ENCODE assay signal across 19 mouse cellular contexts in genomic region chr17:46591406-46591805, GRCm38 (mm10). TPM values are rescaled to one million over a fixed set of nuclear protein-coding genes. Genes with fewer than 3 reads are reported as not detected.
DNase-seq lines count a peak whose midpoint lies in the region; ATAC-seq and TF ChIP-seq lines count a peak whose summit lies in the region.
"Had no signal": no experiment of that assay in that cellular context is flagged by ENCODE, and none has a peak within 500 bp of the region (broad histone marks: within the 10 kb centered on the region; RNA-seq: fewer than 3 reads in every experiment).

No protein-coding gene starts in this region.

- H3K36me3 ChIP-seq in intestine, embryonic 15.5 days = peaks cover 14% of the 10 kb centered on the region
- H3K36me3 ChIP-seq in intestine, postnatal 0 days (ENCODE audit: control insufficient read depth, insufficient read depth) = peaks cover 20% of the 10 kb centered on the region
- peaks cover 25% of the 10 kb centered on the region for H3K36me3 ChIP-seq in midbrain, postnatal 0 days (ENCODE audit: insufficient read depth, low read length)
- H3K36me3 ChIP-seq in midbrain, embryonic 15.5 days (replicated peaks) = peaks cover 5% of the 10 kb centered on the region; the same call in 1 of the 2 replicates
- H3K36me3 ChIP-seq: liver, embryonic 13.5 days had no signal

- H3K9ac ChIP-seq in intestine, embryonic 15.5 days = no peak overlapping the region
- H3K9ac ChIP-seq in intestine, postnatal 0 days (ENCODE audit: low read depth, low read length) = no peak overlapping the region
- no peak overlapping the region for H3K9ac ChIP-seq in midbrain, postnatal 0 days (replicated peaks; ENCODE audit: low read length, poor library complexity, severe bottlenecking)
- no peak overlapping the region for H3K9ac ChIP-seq in midbrain, embryonic 15.5 days
- H3K9ac ChIP-seq: embryonic facial prominence, embryonic 12.5 days; limb, embryonic 12.5 days; liver, embryonic 13.5 days; neural tube, embryonic 12.5 days had no signal

- no peak overlapping the region for H3K4me3 ChIP-seq in intestine, embryonic 15.5 days (replicated peaks)
- no peak overlapping the region for H3K4me3 ChIP-seq in intestine, postnatal 0 days (ENCODE audit: low read depth, low read length)
- H3K4me3 ChIP-seq in midbrain, postnatal 0 days (ENCODE audit: low read depth, low read length) = no peak overlapping the region
- H3K4me3 ChIP-seq in midbrain, embryonic 15.5 days = no peak overlapping the region
- H3K4me3 ChIP-seq: embryonic facial prominence, embryonic 12.5 days; left cerebral cortex, adult 2 months; limb, embryonic 12.5 days; liver, embryonic 13.5 days; neural tube, embryonic 12.5 days had no signal

- no peaks in the 10 kb centered on the region for H3K9me3 ChIP-seq in intestine, embryonic 15.5 days
- no peaks in the 10 kb centered on the region for H3K9me3 ChIP-seq in intestine, postnatal 0 days (ENCODE audit: control insufficient read depth)
- H3K9me3 ChIP-seq in midbrain, postnatal 0 days (ENCODE audit: low read length) = no peaks in the 10 kb centered on the region
- H3K9me3 ChIP-seq in midbrain, embryonic 15.5 days = no peaks in the 10 kb centered on the region
- H3K9me3 ChIP-seq: embryonic facial prominence, embryonic 12.5 days; limb, embryonic 12.5 days; liver, embryonic 13.5 days; neural tube, embryonic 12.5 days had no signal

- no peak overlapping the region for H3K27ac ChIP-seq in intestine, embryonic 15.5 days
- no peak overlapping the region for H3K27ac ChIP-seq in intestine, postnatal 0 days (ENCODE audit: low read depth, low read length)
- H3K27ac ChIP-seq in midbrain, postnatal 0 days (ENCODE audit: low read depth, low read length) = no peak overlapping the region
- H3K27ac ChIP-seq in midbrain, embryonic 15.5 days = no peak overlapping the region
- H3K27ac ChIP-seq: embryonic facial prominence, embryonic 12.5 days; left cerebral cortex, adult 2 months; limb, embryonic 12.5 days; liver, embryonic 13.5 days; neural tube, embryonic 12.5 days had no signal

- H3K4me1 ChIP-seq in intestine, embryonic 15.5 days (replicated peaks) = peaks cover 30% of the 10 kb centered on the region
- H3K4me1 ChIP-seq in intestine, postnatal 0 days (replicated peaks; ENCODE audit: control insufficient read depth, insufficient read depth, low read length) = no peaks in the 10 kb centered on the region; the same call in 1 of the 2 replicates
- no peaks in the 10 kb centered on the region for H3K4me1 ChIP-seq in midbrain, postnatal 0 days (ENCODE audit: insufficient read depth, low read length)
- peaks cover 3% of the 10 kb centered on the region; the same call in 1 of the 2 replicates for H3K4me1 ChIP-seq in midbrain, embryonic 15.5 days

- no peak for ATAC-seq in cerebellum, adult (ENCODE audit: insufficient number of reproducible peaks, low FRiP score, low TSS enrichment)
- 0 out of 2 replicates have a peak, but pooled peaks have one; percentile 21 for ATAC-seq in intestine, embryonic 15.5 days
- no peak for ATAC-seq in intestine, postnatal 0 days
- no peak for ATAC-seq in midbrain, postnatal 0 days (ENCODE audit: low FRiP score)
- ATAC-seq in midbrain, embryonic 15.5 days (replicated peaks) = no peak
- ATAC-seq: CD4-positive, CD25-positive, alpha-beta regulatory T cell, adult 4 months; forebrain, embryonic 16.5 days had no signal

- TF ChIP-seq CTCF in intestine, postnatal 0 days (IDR thresholded peaks at IDR 0.05; ENCODE audit: low read depth) = no peak
- no peak for TF ChIP-seq CTCF in midbrain, postnatal 0 days (IDR thresholded peaks at IDR 0.05)

- DNase-seq in cerebellum, postnatal 14 days = peak; percentile 16 to 40
- peak; percentile 51 for DNase-seq in brain, adult 2 months (ENCODE audit: low read depth, low spot score)
- DNase-seq in lung, postnatal 14 days = peak; percentile 24
- DNase-seq in midbrain, postnatal 0 days (ENCODE audit: low spot score) = no peak
- DNase-seq: adrenal gland, postnatal 10 days; cerebellum, adult 2 months; liver, embryonic 13.5 days; thymus, adult 18-20 months had no signal

- 77% methylated on average over 19 of the region's 19 CpGs for WGBS in intestine, embryonic 15.5 days
- WGBS in intestine, postnatal 0 days = 73% methylated on average over 19 of the region's 19 CpGs
- 79% methylated on average over 19 of the region's 19 CpGs for WGBS in midbrain, postnatal 0 days
- WGBS in midbrain, embryonic 15.5 days = 82% methylated on average over 19 of the region's 19 CpGs

- no peak overlapping the region for H3K4me2 ChIP-seq in intestine, embryonic 15.5 days (replicated peaks)
- no peak overlapping the region for H3K4me2 ChIP-seq in intestine, postnatal 0 days (replicated peaks; ENCODE audit: low read depth)
- no peak overlapping the region for H3K4me2 ChIP-seq in midbrain, postnatal 0 days (ENCODE audit: low read depth, low read length, poor library complexity, severe bottlenecking)
- H3K4me2 ChIP-seq in midbrain, embryonic 15.5 days = no peak overlapping the region
- H3K4me2 ChIP-seq: embryonic facial prominence, embryonic 12.5 days; limb, embryonic 12.5 days; liver, embryonic 13.5 days; neural tube, embryonic 12.5 days had no signal

- no peaks in the 10 kb centered on the region for H3K27me3 ChIP-seq in intestine, embryonic 15.5 days (replicated peaks)
- no peaks in the 10 kb centered on the region for H3K27me3 ChIP-seq in intestine, postnatal 0 days (replicated peaks; ENCODE audit: control insufficient read depth, insufficient read depth, low read length)
- no peaks in the 10 kb centered on the region for H3K27me3 ChIP-seq in midbrain, postnatal 0 days (ENCODE audit: insufficient read depth, low read length)
- H3K27me3 ChIP-seq in midbrain, embryonic 15.5 days (replicated peaks) = no peaks in the 10 kb centered on the region
- H3K27me3 ChIP-seq: embryonic facial prominence, embryonic 12.5 days; limb, embryonic 12.5 days; liver, embryonic 13.5 days; neural tube, embryonic 12.5 days had no signal

RNA-seq across cellular contexts. Expression of gene Srf, which starts 35.4 kb away (rescaled TPM):
- polyA plus RNA-seq in intestine, embryonic 15.5 days (2015; fragmentation: Nextera tagmentation; extraction: Ambion mirVana) = 7.6 and 8.9 TPM in 2 replicates
- polyA plus RNA-seq in intestine, postnatal 0 days (2015; fragmentation: Nextera tagmentation; extraction: Ambion mirVana) = 5.1 and 5.2 TPM in 2 replicates
- 45.8 and 69.0 TPM in 2 replicates for total RNA-seq in midbrain, postnatal 0 days (2014; rRNA removed)
- 2.6 and 3.3 TPM in 2 replicates for polyA plus RNA-seq in midbrain, postnatal 0 days (2015; fragmentation: Nextera tagmentation; extraction: Ambion mirVana)
- polyA plus RNA-seq in midbrain, embryonic 15.5 days (2015; fragmentation: Nextera tagmentation; extraction: Ambion mirVana) = 3.7 and 5.7 TPM in 2 replicates

RNA-seq across cellular contexts. Expression of gene Ptk7, which starts 37.9 kb away (rescaled TPM):
- 61.8 and 66.2 TPM in 2 replicates for polyA plus RNA-seq in intestine, embryonic 15.5 days (2015; fragmentation: Nextera tagmentation; extraction: Ambion mirVana)
- polyA plus RNA-seq in intestine, postnatal 0 days (2015; fragmentation: Nextera tagmentation; extraction: Ambion mirVana) = 13.7 and 14.7 TPM in 2 replicates
- total RNA-seq in midbrain, postnatal 0 days (2014; rRNA removed) = 61.8 and 62.6 TPM in 2 replicates
- 22.5 and 22.9 TPM in 2 replicates for polyA plus RNA-seq in midbrain, postnatal 0 days (2015; fragmentation: Nextera tagmentation; extraction: Ambion mirVana)
- polyA plus RNA-seq in midbrain, embryonic 15.5 days (2015; fragmentation: Nextera tagmentation; extraction: Ambion mirVana) = 33.6 and 34.8 TPM in 2 replicates
- total RNA-seq: monocyte, adult 5-6 weeks had no signal
- polyA plus RNA-seq: CD4-positive, CD25-positive, alpha-beta regulatory T cell, adult 4 months had no signal

RNA-seq across cellular contexts. Expression of gene Cul9, which starts 45.2 kb away (rescaled TPM):
- polyA plus RNA-seq in intestine, embryonic 15.5 days (2015; fragmentation: Nextera tagmentation; extraction: Ambion mirVana) = 2.8 and 3.4 TPM in 2 replicates
- polyA plus RNA-seq in intestine, postnatal 0 days (2015; fragmentation: Nextera tagmentation; extraction: Ambion mirVana) = 1.3 and 2.0 TPM in 2 replicates
- 53.8 and 70.9 TPM in 2 replicates for total RNA-seq in midbrain, postnatal 0 days (2014; rRNA removed)
- polyA plus RNA-seq in midbrain, postnatal 0 days (2015; fragmentation: Nextera tagmentation; extraction: Ambion mirVana) = 13.6 and 16.7 TPM in 2 replicates
- 25.0 and 26.7 TPM in 2 replicates for polyA plus RNA-seq in midbrain, embryonic 15.5 days (2015; fragmentation: Nextera tagmentation; extraction: Ambion mirVana)

RNA-seq across cellular contexts. Expression of gene Klc4, which starts 54.4 kb away (rescaled TPM):
- polyA plus RNA-seq in intestine, embryonic 15.5 days (2015; fragmentation: Nextera tagmentation; extraction: Ambion mirVana) = 64.6 and 73.2 TPM in 2 replicates
- 102 and 107 TPM in 2 replicates for polyA plus RNA-seq in intestine, postnatal 0 days (2015; fragmentation: Nextera tagmentation; extraction: Ambion mirVana)
- 24.5 and 28.5 TPM in 2 replicates for total RNA-seq in midbrain, postnatal 0 days (2014; rRNA removed)
- 20.0 and 22.2 TPM in 2 replicates for polyA plus RNA-seq in midbrain, postnatal 0 days (2015; fragmentation: Nextera tagmentation; extraction: Ambion mirVana)
- polyA plus RNA-seq in midbrain, embryonic 15.5 days (2015; fragmentation: Nextera tagmentation; extraction: Ambion mirVana) = 42.5 and 44.5 TPM in 2 replicates

RNA-seq across cellular contexts. Expression of gene Mrpl2, which starts 54.6 kb away (rescaled TPM):
- 148 and 156 TPM in 2 replicates for polyA plus RNA-seq in intestine, embryonic 15.5 days (2015; fragmentation: Nextera tagmentation; extraction: Ambion mirVana)
- 138 and 139 TPM in 2 replicates for polyA plus RNA-seq in intestine, postnatal 0 days (2015; fragmentation: Nextera tagmentation; extraction: Ambion mirVana)
- total RNA-seq in midbrain, postnatal 0 days (2014; rRNA removed) = 46.7 and 47.4 TPM in 2 replicates
- polyA plus RNA-seq in midbrain, postnatal 0 days (2015; fragmentation: Nextera tagmentation; extraction: Ambion mirVana) = 85.5 and 85.7 TPM in 2 replicates
- polyA plus RNA-seq in midbrain, embryonic 15.5 days (2015; fragmentation: Nextera tagmentation; extraction: Ambion mirVana) = 60.6 and 74.5 TPM in 2 replicates
